9 mouse cellular contexts compared by ENCODE assay signal in the genomic region with DNA sequence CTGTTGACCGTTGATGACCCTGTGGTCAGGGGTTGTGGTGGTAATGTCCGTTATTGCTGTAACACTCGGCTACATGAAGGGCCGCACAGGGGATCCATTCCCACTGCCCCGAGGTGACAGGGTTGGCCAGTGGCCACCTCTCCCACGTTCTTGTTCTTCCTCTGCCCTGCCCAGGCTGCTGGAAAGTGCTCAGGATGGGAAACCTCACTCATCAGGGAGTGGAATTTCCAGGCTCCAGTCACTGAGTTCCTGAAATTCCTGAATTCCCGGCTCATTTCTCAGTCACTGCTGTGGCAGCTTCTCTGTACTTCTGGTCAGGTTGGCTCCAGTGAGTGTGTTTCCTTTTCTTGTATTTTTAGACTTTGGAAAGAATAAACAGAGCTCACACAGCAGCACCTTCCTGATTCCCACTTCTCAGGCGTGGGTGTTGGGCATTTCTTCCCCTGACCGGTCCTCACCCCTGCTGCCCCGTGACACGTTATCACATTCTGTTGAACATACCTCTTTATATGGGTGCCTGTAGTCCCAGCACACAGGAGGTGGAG. TPM values are rescaled to one million over a fixed set of nuclear protein-coding genes. Genes with fewer than 3 reads are reported as not detected.
DNase-seq lines count a peak whose midpoint lies in the region; ATAC-seq lines count a peak whose summit lies in the region.
"Had no signal": no experiment of that assay in that cellular context is flagged by ENCODE, and none has a peak within 500 bp of the region (broad histone marks: within the 10 kb centered on the region; RNA-seq: fewer than 3 reads in every experiment).

No protein-coding gene starts in this region.

- H3K27ac ChIP-seq in forebrain, embryonic 10.5 days = peak overlapping the region; percentile 80
- H3K27ac ChIP-seq in forebrain, embryonic 16.5 days (ENCODE audit: low read length) = no peak overlapping the region
- H3K27ac ChIP-seq in midbrain, embryonic 12.5 days (replicated peaks) = peak overlapping the region; percentile 60; the same call in 1 of the 2 replicates
- H3K27ac ChIP-seq: neural tube, embryonic 13.5 days had no signal

- no peak for ATAC-seq in forebrain, embryonic 16.5 days
- no peak for ATAC-seq in midbrain, embryonic 12.5 days (ENCODE audit: low FRiP score, low read depth)
- no peak for ATAC-seq in activated CD4-positive, CD25-positive, alpha-beta regulatory T cell, adult 4 months

- H3K4me2 ChIP-seq in forebrain, embryonic 16.5 days (ENCODE audit: low read length) = no peak overlapping the region
- no peak overlapping the region for H3K4me2 ChIP-seq in midbrain, embryonic 12.5 days (replicated peaks)

- WGBS in forebrain, embryonic 10.5 days = 58% methylated on average over 11 of the region's 11 CpGs
- 59% methylated on average over 11 of the region's 11 CpGs for WGBS in forebrain, embryonic 16.5 days
- WGBS in midbrain, embryonic 12.5 days = 49% methylated on average over 11 of the region's 11 CpGs

- H3K9me3 ChIP-seq in forebrain, embryonic 10.5 days = no peaks in the 10 kb centered on the region
- H3K9me3 ChIP-seq in forebrain, embryonic 16.5 days (ENCODE audit: control insufficient read depth, low read length) = no peaks in the 10 kb centered on the region
- no peaks in the 10 kb centered on the region for H3K9me3 ChIP-seq in midbrain, embryonic 12.5 days
- H3K9me3 ChIP-seq: neural tube, embryonic 13.5 days had no signal

- H3K4me3 ChIP-seq in forebrain, embryonic 10.5 days = 0 out of 2 replicates have a peak overlapping the region, but pooled peaks have one; percentile 10
- H3K4me3 ChIP-seq in forebrain, embryonic 16.5 days (replicated peaks; ENCODE audit: low read length) = no peak overlapping the region
- no peak overlapping the region for H3K4me3 ChIP-seq in midbrain, embryonic 12.5 days
- H3K4me3 ChIP-seq: neural tube, embryonic 13.5 days had no signal

- no peaks in the 10 kb centered on the region for H3K36me3 ChIP-seq in forebrain, embryonic 10.5 days (replicated peaks)
- H3K36me3 ChIP-seq in forebrain, embryonic 16.5 days (ENCODE audit: control insufficient read depth, insufficient read depth) = no peaks in the 10 kb centered on the region
- H3K36me3 ChIP-seq in midbrain, embryonic 12.5 days = no peaks in the 10 kb centered on the region
- H3K36me3 ChIP-seq: neural tube, embryonic 13.5 days had no signal

- H3K9ac ChIP-seq in forebrain, embryonic 16.5 days (replicated peaks; ENCODE audit: low read depth, low read length) = no peak overlapping the region
- H3K9ac ChIP-seq in midbrain, embryonic 12.5 days (replicated peaks) = no peak overlapping the region
- H3K9ac ChIP-seq: neural tube, embryonic 13.5 days had no signal

- no peak for DNase-seq in forebrain, embryonic 10.5 days (ENCODE audit: extremely low spot score, low spot score)
- peak; percentile 31 for DNase-seq in gastrocnemius, postnatal 10 days
- peak; percentile 57 to 72 for DNase-seq in kidney, adult 8-10 months
- no peak for DNase-seq in ovary, postnatal 10 days (ENCODE audit: low spot score)
- DNase-seq in T-cell, adult 2 months (ENCODE audit: low spot score) = no peak

- no peaks in the 10 kb centered on the region for H3K27me3 ChIP-seq in forebrain, embryonic 10.5 days (ENCODE audit: poor library complexity, severe bottlenecking)
- H3K27me3 ChIP-seq in forebrain, embryonic 16.5 days (replicated peaks; ENCODE audit: control insufficient read depth, insufficient read depth, low read length) = no peaks in the 10 kb centered on the region
- no peaks in the 10 kb centered on the region for H3K27me3 ChIP-seq in midbrain, embryonic 12.5 days

- peaks cover 47% of the 10 kb centered on the region for H3K4me1 ChIP-seq in forebrain, embryonic 10.5 days
- H3K4me1 ChIP-seq in forebrain, embryonic 16.5 days (replicated peaks; ENCODE audit: control insufficient read depth, insufficient read depth, low read length) = peaks cover 7% of the 10 kb centered on the region
- H3K4me1 ChIP-seq in midbrain, embryonic 12.5 days = peaks cover 41% of the 10 kb centered on the region

RNA-seq across cellular contexts. Expression of gene Rnd1, which starts 15.0 kb away (rescaled TPM):
- 1.8 and 2.2 TPM in 2 replicates for polyA plus RNA-seq in forebrain, embryonic 10.5 days (2016; fragmentation: Nextera tagmentation; extraction: Ambion mirVana)
- 15.5 and 16.4 TPM in 2 replicates for polyA plus RNA-seq in forebrain, embryonic 16.5 days (2015; fragmentation: Nextera tagmentation; extraction: Ambion mirVana)
- 1 to 10 TPM in 1 of 2 experiments, under 1 TPM in 1; 0.49 to 1.9 TPM for total RNA-seq in gastrocnemius, postnatal 10 days (2021)
- polyA plus RNA-seq in midbrain, embryonic 12.5 days (2016; fragmentation: Nextera tagmentation; extraction: Ambion mirVana) = 8.0 and 8.3 TPM in 2 replicates
- 1 to 10 TPM in 1 of 2 experiments, under 1 TPM in 1; 0.50 to 1.5 TPM for polyA plus RNA-seq in activated CD4-positive, CD25-positive, alpha-beta regulatory T cell, adult 4 months (2017; shearing (Covaris generic))

RNA-seq across cellular contexts. Expression of gene Ccdc65, which starts 15.8 kb away (rescaled TPM):
- 0.86 and 0.90 TPM in 2 replicates for polyA plus RNA-seq in forebrain, embryonic 10.5 days (2016; fragmentation: Nextera tagmentation; extraction: Ambion mirVana)
- polyA plus RNA-seq in forebrain, embryonic 16.5 days (2015; fragmentation: Nextera tagmentation; extraction: Ambion mirVana) = 2.9 and 4.2 TPM in 2 replicates
- not detected for total RNA-seq in gastrocnemius, postnatal 10 days (2021)
- 0.87 and 1.8 TPM in 2 replicates for polyA plus RNA-seq in midbrain, embryonic 12.5 days (2016; fragmentation: Nextera tagmentation; extraction: Ambion mirVana)
- under 1 TPM in 1 of 2 experiments, not detected in 1; 0.62 TPM for polyA plus RNA-seq in activated CD4-positive, CD25-positive, alpha-beta regulatory T cell, adult 4 months (2017; shearing (Covaris generic))

RNA-seq across cellular contexts. Expression of gene Ddx23, which starts 29.5 kb away (rescaled TPM):
- 27.3 and 28.5 TPM in 2 replicates for polyA plus RNA-seq in forebrain, embryonic 10.5 days (2016; fragmentation: Nextera tagmentation; extraction: Ambion mirVana)
- polyA plus RNA-seq in forebrain, embryonic 16.5 days (2015; fragmentation: Nextera tagmentation; extraction: Ambion mirVana) = 17.6 and 25.5 TPM in 2 replicates
- 10 to 100 TPM; 53.6 to 57.6 TPM for total RNA-seq in gastrocnemius, postnatal 10 days (2021)
- polyA plus RNA-seq in midbrain, embryonic 12.5 days (2016; fragmentation: Nextera tagmentation; extraction: Ambion mirVana) = 24.4 and 29.3 TPM in 2 replicates
- polyA plus RNA-seq in activated CD4-positive, CD25-positive, alpha-beta regulatory T cell, adult 4 months (2017; shearing (Covaris generic)) = 10 to 100 TPM; 22.8 to 27.3 TPM

RNA-seq across cellular contexts. Expression of gene Fkbp11, which starts 35.8 kb away (rescaled TPM):
- 16.7 and 17.1 TPM in 2 replicates for polyA plus RNA-seq in forebrain, embryonic 10.5 days (2016; fragmentation: Nextera tagmentation; extraction: Ambion mirVana)
- polyA plus RNA-seq in forebrain, embryonic 16.5 days (2015; fragmentation: Nextera tagmentation; extraction: Ambion mirVana) = 3.7 and 5.7 TPM in 2 replicates
- total RNA-seq in gastrocnemius, postnatal 10 days (2021) = 10 to 100 TPM in 1 of 2 experiments, 1 to 10 TPM in 1; 8.0 to 13.1 TPM
- polyA plus RNA-seq in midbrain, embryonic 12.5 days (2016; fragmentation: Nextera tagmentation; extraction: Ambion mirVana) = 5.7 and 9.2 TPM in 2 replicates
- polyA plus RNA-seq in activated CD4-positive, CD25-positive, alpha-beta regulatory T cell, adult 4 months (2017; shearing (Covaris generic)) = 1 to 10 TPM; 1.3 to 1.7 TPM

Comparison
In these comparisons a context has a peak if more than half of its experiments do, and no peak if none do; other contexts are left out.
1. DNase-seq: peak in gastrocnemius, postnatal 10 days (single experiment) and kidney, adult 8-10 months (2 of 2); none in forebrain, embryonic 10.5 days (single experiment), ovary, postnatal 10 days (single experiment) and T-cell, adult 2 months (single experiment).